Mouse (Mus musculus) common myeloid progenitor, adult 5-6 weeks (primary cell): ENCODE measurements at regions not wholly inside any gene's neighbourhood (a gene's known extent, or its start where the extent isn't known, plus 50 kb on each side); places are given as distances from the start of the nearest gene placed in this dataset.
"Not testable (repeated sequence)": the region's sequence is repeated elsewhere in the genome, so short reads cannot be mapped to it uniquely, and the experiment has no call there.

Experiments used
- ATAC-seq: replicated peaks from 2 replicates; pipeline ENCODE4 v1.8.0; 2016; ENCODE audit warnings: low read depth, mild to moderate bottlenecking, moderate TSS enrichment, inconsistent platforms; ENCODE audit not compliant: poor library complexity, severe bottlenecking

- ATAC-seq = peak; percentile 60
Observed at GRCm38 (mm10) chr13:107568701-107569121, 475.5 kb upstream of the Smim15 start.

GRCm38 (mm10) chr13:107562463-107562862, 481.8 kb upstream of the Smim15 start:
- ATAC-seq = 0 out of 2 replicates have a peak, but pooled peaks have one; percentile 25

GRCm38 (mm10) chr13:107561529-107561928, 482.7 kb upstream of the Smim15 start:
- no peak for ATAC-seq

GRCm38 (mm10) chr13:107555958-107556357, 488.3 kb upstream of the Smim15 start:
- no peak for ATAC-seq

- no peak for ATAC-seq
Observed at GRCm38 (mm10) chr13:107554091-107554490, 490.2 kb upstream of the Smim15 start.

GRCm38 (mm10) chr13:107552165-107552564, 492.1 kb upstream of the Smim15 start:
- ATAC-seq = no peak

- ATAC-seq = not testable (repeated sequence)
Observed at GRCm38 (mm10) chr13:107549995-107550394, 494.3 kb upstream of the Smim15 start.

- no peak for ATAC-seq
Observed at GRCm38 (mm10) chr13:107547073-107547472, 497.2 kb upstream of the Smim15 start.

- ATAC-seq = no peak
Observed at GRCm38 (mm10) chr13:107546181-107546900, 497.9 kb upstream of the Smim15 start.

GRCm38 (mm10) chr13:107541635-107541955, 502.7 kb upstream of the Smim15 start:
- ATAC-seq = no peak

GRCm38 (mm10) chr13:107540784-107541634, 503.2 kb upstream of the Smim15 start:
- no peak for ATAC-seq

GRCm38 (mm10) chr13:107540305-107540704, 503.9 kb upstream of the Smim15 start:
- no peak for ATAC-seq

- ATAC-seq = no peak
Observed at GRCm38 (mm10) chr13:107539867-107540266, 504.4 kb upstream of the Smim15 start.

- no peak for ATAC-seq
Observed at GRCm38 (mm10) chr13:107539326-107539725, 504.9 kb upstream of the Smim15 start.

- ATAC-seq = peak; percentile 50; the same call in 1 of the 2 replicates
Observed at GRCm38 (mm10) chr13:107535213-107535612, 509.0 kb upstream of the Smim15 start.

- no peak for ATAC-seq
Observed at GRCm38 (mm10) chr13:107533323-107533722, 510.9 kb upstream of the Smim15 start.

- ATAC-seq = no peak
Observed at GRCm38 (mm10) chr13:107531528-107531927, 509.6 kb upstream of the Kif2a start.

- no peak for ATAC-seq
Observed at GRCm38 (mm10) chr13:107531026-107531425, 509.1 kb upstream of the Kif2a start.

- ATAC-seq = no peak
Observed at GRCm38 (mm10) chr13:107530392-107530791, 508.5 kb upstream of the Kif2a start.

GRCm38 (mm10) chr13:107528724-107529456, 507.0 kb upstream of the Kif2a start:
- no peak for ATAC-seq

- no peak for ATAC-seq
Observed at GRCm38 (mm10) chr13:107522942-107523341, 501.0 kb upstream of the Kif2a start.
